Mouse (Mus musculus) liver, embryonic 15.5 days (tissue): ENCODE data around the gene U2surp. TPM values are rescaled to one million over a fixed set of nuclear protein-coding genes. Genes with fewer than 3 reads are reported as not detected.

Source experiments
- ATAC-seq: fragments of 200-750 bp; cut with Nextera tagmentation; 2 replicates; pipeline ENCODE4 v1.8.0; 2017; ENCODE audit warnings: moderate number of reproducible peaks, mild to moderate bottlenecking, moderate library complexity; ENCODE audit not compliant: insufficient read depth
- H3K27ac ChIP-seq: fragments of 300-500 bp; sonication (generic); replicated peaks from 2 replicates; pipeline ENCODE4 v1.5.1; 2015; ENCODE audit warnings: mild to moderate bottlenecking, inconsistent platforms
- H3K27me3 ChIP-seq: fragments of 300-500 bp; sonication (generic); 2 replicates; pipeline ENCODE4 v1.6.1; 2015; ENCODE audit warnings: mild to moderate bottlenecking, inconsistent platforms
- H3K36me3 ChIP-seq: fragments of 300-500 bp; sonication (generic); replicated peaks from 2 replicates; pipeline ENCODE4 v1.6.1; 2015; ENCODE audit warnings: moderate library complexity, mild to moderate bottlenecking, inconsistent platforms
- H3K4me1 ChIP-seq: fragments of 300-500 bp; sonication (generic); replicated peaks from 2 replicates; pipeline ENCODE4 v1.6.1; 2015; ENCODE audit warnings: inconsistent platforms
- H3K4me2 ChIP-seq: fragments of 300-500 bp; sonication (generic); 2 replicates; pipeline ENCODE4 v1.6.1; 2015; ENCODE audit warnings: moderate library complexity, mild to moderate bottlenecking, inconsistent platforms
- H3K4me3 ChIP-seq: fragments of 300-500 bp; sonication (generic); replicated peaks from 2 replicates; pipeline ENCODE4 v1.5.1; 2015; ENCODE audit warnings: mild to moderate bottlenecking, inconsistent platforms
- H3K9ac ChIP-seq: fragments of 300-500 bp; sonication (generic); 2 replicates; pipeline ENCODE4 v1.6.1; 2015; ENCODE audit warnings: moderate library complexity, mild to moderate bottlenecking, inconsistent platforms
- H3K9me3 ChIP-seq: fragments of 300-500 bp; sonication (generic); replicated peaks from 2 replicates; pipeline ENCODE4 v1.6.1; 2016; ENCODE audit warnings: inconsistent platforms
- WGBS: fragments of 180-500 bp; shearing (Covaris S2); methylation state at CpG from one replicate; pipeline ENCODE4 v1.1.7; 2015; ENCODE audit warnings: mixed read lengths; ENCODE audit not compliant: insufficient replicate concordance; 5-methylcytosine and 5-hydroxymethylcytosine counted together
- polyA plus RNA-seq: library from polyadenylated mRNA; unstranded; fragments of >200 nt; fragmentation: Nextera tagmentation; extraction: Ambion mirVana; gene quantifications from 2 replicates; pipeline ENCODE4 v1.2.1, GENCODE M21; 2015

Gene U2surp
- polyA plus RNA-seq, 1 experiment from 2014 or later, result 52.1 TPM

DNA sequence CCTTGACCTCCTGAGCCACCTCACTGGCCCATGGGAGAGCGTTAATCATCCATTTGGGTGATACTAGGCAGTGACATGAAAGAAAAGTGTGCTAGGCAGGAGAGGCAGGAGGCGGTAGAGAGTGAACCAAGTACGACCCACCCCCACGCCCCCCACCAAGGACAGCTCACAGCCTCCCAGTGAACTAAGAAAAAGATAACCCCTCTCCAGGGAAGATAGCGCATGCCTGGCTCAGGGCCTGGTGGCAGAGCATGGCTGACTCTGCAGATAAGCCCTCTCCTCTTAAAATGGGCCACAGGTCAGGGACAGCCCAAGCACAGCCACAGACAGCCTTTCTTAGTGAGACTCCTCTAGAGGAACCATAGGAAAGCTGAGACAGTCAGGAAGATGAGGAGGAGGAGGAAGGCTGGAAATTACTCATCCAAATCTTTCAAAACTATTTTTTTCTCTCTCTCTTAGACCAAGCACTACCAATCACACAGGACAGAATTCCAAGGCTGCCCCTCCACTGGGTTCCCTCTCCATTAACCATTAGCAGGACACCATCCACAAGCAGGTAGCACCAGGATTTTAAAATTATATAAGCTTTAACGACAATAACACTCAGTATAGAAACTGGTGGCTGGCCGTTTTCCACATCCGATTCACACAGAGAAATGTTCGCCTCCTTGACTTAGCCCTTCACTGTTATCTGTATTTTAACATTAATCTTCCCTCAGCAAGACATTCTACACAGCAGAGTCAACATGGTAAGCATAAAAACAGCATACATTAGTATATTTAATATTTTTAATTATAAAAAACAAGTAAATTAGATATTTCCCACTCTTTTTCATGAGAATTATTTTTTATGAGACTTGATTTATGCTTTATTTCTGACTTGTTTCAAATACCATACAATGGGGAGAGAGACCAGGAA lies 39.3 kb upstream of the U2surp start:
- peaks cover 96% of the 10 kb centered on the region for H3K4me1 ChIP-seq
- H3K27me3 ChIP-seq, result no peaks in the 10 kb centered on the region
- H3K36me3 ChIP-seq, result no peaks in the 10 kb centered on the region
- H3K9ac ChIP-seq, result peak overlapping the region; percentile 19; the same call in 1 of the 2 replicates
- 22% methylated on average over 9 of the region's 9 CpGs for WGBS
- no peaks in the 10 kb centered on the region for H3K9me3 ChIP-seq
- H3K4me3 ChIP-seq, result no peak overlapping the region
- ATAC-seq, result peak; percentile 68
- H3K27ac ChIP-seq, result peak overlapping the region; percentile 90
- H3K4me2 ChIP-seq, result peak overlapping the region; percentile 29; the same call in 1 of the 2 replicates

DNA sequence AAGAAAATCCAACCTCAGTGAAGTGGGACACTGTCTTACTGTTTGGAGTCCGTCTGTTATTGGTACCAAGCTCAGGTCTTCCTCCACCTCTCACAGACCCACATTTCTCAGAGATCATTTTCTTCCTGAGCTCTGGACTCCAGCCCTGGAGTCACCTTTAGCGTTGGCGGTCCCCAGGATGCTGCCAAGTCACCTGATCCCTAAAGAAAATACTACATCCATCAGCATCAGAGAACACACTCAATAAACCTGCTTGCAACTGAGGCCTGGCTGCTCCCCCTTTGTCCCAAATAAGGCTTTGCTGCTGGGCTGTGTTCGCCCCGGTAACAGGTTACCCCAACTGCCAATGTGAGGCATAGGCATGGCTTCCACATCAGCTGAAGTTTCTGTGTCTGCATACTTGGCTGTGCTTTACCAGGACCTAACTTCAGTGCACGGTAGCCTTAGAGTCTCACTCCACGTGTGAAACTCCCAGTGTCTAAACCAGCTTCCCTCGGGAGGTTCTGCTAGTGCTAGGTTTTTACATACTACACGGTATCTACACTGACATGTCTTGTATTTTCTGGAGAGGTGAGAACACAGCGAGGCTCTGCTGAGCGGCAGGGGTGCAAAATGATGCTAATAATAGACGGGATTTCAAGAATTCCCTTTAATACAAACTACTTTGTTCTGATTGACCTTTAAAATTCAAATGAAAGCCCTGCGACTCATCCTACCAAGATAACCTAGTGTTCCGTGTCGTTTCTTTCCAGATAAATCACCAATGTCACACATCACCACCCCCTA lies 38.0 kb upstream of the U2surp start:
- H3K36me3 ChIP-seq, result no peaks in the 10 kb centered on the region
- H3K9me3 ChIP-seq, result no peaks in the 10 kb centered on the region
- peak overlapping the region; percentile 78; the same call in 1 of the 2 replicates for H3K27ac ChIP-seq
- WGBS, result 67% methylated on average over 15 of the region's 15 CpGs
- peaks cover 85% of the 10 kb centered on the region for H3K4me1 ChIP-seq
- H3K27me3 ChIP-seq, result no peaks in the 10 kb centered on the region
- no peak overlapping the region for H3K4me3 ChIP-seq
- no peak for ATAC-seq
- H3K9ac ChIP-seq, result no peak overlapping the region
- no peak overlapping the region for H3K4me2 ChIP-seq

DNA sequence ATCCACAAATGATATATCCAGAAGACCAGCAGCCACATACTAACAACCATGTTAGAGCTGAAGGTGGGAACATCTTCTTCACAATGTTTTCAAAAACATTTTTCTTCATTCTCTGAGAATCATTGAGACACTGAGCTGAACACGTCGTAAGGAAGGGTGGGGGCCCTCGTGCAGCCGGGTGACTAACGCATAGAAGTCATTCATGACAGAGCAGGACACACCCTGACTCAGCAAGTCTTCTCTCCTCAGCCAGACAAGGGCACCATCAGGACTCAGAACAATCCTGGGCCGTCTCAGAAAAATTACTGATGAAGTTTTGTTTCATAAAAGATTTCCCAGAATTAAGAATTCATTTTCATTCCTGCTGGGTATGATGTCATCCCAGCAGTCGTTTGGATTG lies 34.9 kb upstream of the U2surp start:
- no peak overlapping the region for H3K9ac ChIP-seq
- 0 out of 2 replicates have a peak overlapping the region, but pooled peaks have one; percentile 51 for H3K27ac ChIP-seq
- no peaks in the 10 kb centered on the region for H3K27me3 ChIP-seq
- peak overlapping the region; percentile 37; the same call in 1 of the 2 replicates for H3K4me2 ChIP-seq
- H3K4me3 ChIP-seq, result no peak overlapping the region
- peaks cover 53% of the 10 kb centered on the region for H3K4me1 ChIP-seq
- peak; percentile 82 for ATAC-seq
- H3K36me3 ChIP-seq, result no peaks in the 10 kb centered on the region
- no peaks in the 10 kb centered on the region for H3K9me3 ChIP-seq
- 22% methylated on average over 7 of the region's 7 CpGs for WGBS

DNA sequence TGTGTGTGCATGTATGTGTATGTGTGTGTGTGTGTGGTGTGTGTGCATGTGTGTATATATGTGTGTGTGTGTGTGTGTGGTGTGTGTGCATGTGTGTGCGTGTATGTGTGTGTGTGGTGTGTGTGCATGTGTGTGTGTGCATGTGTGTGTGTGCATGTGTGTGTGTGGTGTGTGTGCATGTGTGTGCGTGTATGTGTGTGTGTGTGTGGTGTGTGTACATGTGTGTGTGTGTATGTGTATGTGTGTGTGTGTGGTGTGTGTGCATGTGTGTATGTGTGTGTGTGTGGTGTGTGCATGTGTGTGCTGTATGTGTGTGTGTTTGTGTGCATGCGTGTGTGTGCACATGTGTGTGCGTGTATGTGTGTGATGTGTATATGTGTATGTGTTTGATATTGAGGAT lies 32.8 kb upstream of the U2surp start:
- WGBS, result 81% methylated on average over 4 of the region's 4 CpGs
- H3K27me3 ChIP-seq, result no peaks in the 10 kb centered on the region
- H3K9ac ChIP-seq, result no peak overlapping the region
- peaks cover 39% of the 10 kb centered on the region for H3K4me1 ChIP-seq
- no peaks in the 10 kb centered on the region for H3K9me3 ChIP-seq
- H3K4me3 ChIP-seq, result no peak overlapping the region
- H3K4me2 ChIP-seq, result no peak overlapping the region
- H3K27ac ChIP-seq, result no peak overlapping the region
- H3K36me3 ChIP-seq, result no peaks in the 10 kb centered on the region
- ATAC-seq, result no peak

DNA sequence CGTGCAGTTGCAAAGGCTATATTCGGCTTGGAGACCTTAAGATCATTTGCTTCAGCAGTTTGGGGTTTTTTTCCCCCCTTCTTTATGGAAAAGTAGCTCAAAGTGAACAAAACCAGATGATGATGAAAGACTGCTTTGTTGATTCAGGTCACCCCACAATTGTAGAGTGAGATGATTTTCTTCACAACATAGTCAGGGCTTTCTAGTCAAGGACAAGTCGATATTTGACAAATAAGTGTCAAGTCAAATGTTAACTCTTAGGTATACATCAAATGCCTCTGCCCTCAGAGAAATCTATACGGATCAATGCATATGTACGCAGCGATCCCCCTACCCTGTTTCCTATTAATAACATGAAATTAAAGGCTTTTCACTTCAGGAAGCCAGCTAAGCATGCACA lies 30.7 kb upstream of the U2surp start:
- no peaks in the 10 kb centered on the region for H3K36me3 ChIP-seq
- no peaks in the 10 kb centered on the region for H3K9me3 ChIP-seq
- peak overlapping the region; percentile 26; the same call in 1 of the 2 replicates for H3K4me2 ChIP-seq
- no peaks in the 10 kb centered on the region for H3K27me3 ChIP-seq
- ATAC-seq, result peak; percentile 36
- H3K9ac ChIP-seq, result no peak overlapping the region
- H3K27ac ChIP-seq, result peak overlapping the region; percentile 67; the same call in 1 of the 2 replicates
- H3K4me3 ChIP-seq, result no peak overlapping the region
- peaks cover 22% of the 10 kb centered on the region for H3K4me1 ChIP-seq
- 73% methylated on average over 6 of the region's 6 CpGs for WGBS

DNA sequence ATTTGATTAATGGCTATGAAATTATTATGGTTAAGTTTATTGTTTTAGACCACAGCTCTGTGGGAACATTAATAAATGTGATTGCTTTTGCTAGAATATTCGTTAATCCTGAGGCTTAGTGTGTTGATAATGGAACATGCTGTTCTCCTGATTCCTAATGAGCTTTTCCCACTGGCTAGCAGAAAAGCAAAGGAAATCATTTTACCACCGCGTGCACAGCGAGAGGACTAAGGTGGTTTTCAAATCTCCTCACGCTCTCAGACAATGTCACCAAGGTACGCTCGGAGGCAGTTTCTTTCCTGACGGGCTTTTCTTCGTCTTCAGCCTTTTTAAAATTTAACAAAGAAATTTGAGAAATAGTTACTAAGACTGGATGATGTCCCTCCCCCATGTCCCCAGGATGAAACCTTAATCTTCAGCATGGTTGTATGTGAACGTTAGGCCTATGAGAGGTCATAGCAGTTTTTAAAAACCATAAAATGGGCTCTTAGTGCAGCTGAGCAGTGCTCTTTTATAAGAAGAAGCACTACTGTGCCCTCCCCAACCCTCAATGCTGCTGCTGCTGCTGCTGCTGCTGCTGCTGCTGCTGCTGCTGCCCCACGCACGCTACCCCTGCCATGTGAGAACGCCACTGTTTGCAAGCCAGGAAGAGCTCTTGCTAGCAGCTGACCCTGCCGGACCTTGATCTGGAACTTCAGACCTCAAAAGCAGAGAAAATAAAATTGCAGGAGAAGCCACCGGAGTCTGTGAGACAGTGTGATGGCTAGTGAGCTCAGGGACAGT lies 30.0 kb upstream of the U2surp start:
- Histone ChIP-seq H3K4me1 (peaks cover 15% of the 10 kb centered on the region), H3K27ac (peak overlapping the region; percentile 67), H3K4me3 (no peak overlapping the region), H3K36me3 (no peaks in the 10 kb centered on the region), H3K9ac (no peak overlapping the region), H3K9me3 (no peaks in the 10 kb centered on the region), H3K4me2 (peak overlapping the region; percentile 26; the same call in 1 of the 2 replicates), H3K27me3 (no peaks in the 10 kb centered on the region)
- ATAC-seq, result no peak
- WGBS, result 72% methylated on average over 15 of the region's 15 CpGs

DNA sequence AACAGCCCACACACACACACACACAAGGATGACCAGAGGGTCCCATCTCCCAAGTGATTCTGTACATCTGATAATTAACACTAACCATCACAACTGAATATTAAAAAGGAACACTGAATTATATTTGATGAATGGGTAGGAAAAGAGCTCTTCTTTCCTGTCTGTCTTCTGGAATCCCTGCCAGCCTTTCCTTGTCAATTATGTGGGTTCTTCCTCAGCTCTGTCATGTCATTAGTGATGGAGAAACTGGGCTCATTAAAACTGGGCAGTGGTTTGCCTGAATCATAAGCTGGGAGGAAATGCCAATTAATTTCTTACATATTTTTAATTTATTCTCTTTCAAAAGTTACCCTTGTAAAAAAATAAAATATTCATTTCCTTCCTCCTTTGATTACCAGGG lies 29.4 kb upstream of the U2surp start:
- ATAC-seq, result no peak
- H3K4me1 ChIP-seq, result peaks cover 9% of the 10 kb centered on the region
- no peak overlapping the region for H3K9ac ChIP-seq
- no peak overlapping the region for H3K4me3 ChIP-seq
- H3K4me2 ChIP-seq, result no peak overlapping the region
- H3K27ac ChIP-seq, result peak overlapping the region; percentile 15; the same call in 1 of the 2 replicates
- no peaks in the 10 kb centered on the region for H3K36me3 ChIP-seq
- H3K27me3 ChIP-seq, result no peaks in the 10 kb centered on the region
- no peaks in the 10 kb centered on the region for H3K9me3 ChIP-seq

DNA sequence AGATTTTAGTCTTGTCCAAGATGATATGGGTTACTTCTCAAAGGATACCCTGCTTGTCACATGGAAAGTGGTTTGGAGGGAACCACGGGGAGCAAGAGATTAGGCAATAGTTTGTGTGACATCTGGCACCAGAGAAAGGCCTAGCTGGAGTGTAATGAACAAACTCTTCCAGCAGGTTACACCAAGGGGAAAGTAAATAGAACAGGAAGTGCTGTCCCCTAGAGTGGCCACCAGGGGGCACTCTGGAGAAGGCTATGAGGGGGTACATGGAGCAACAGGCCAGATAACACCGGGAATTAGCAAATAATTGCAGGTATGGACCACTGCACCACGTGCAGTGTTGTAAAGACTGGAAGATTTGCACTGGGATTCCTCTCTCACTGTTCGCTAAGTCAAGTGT lies 28.7 kb upstream of the U2surp start:
- Histone ChIP-seq H3K4me1 (peaks cover 6% of the 10 kb centered on the region), H3K27me3 (no peaks in the 10 kb centered on the region), H3K27ac (peak overlapping the region; percentile 15; the same call in 1 of the 2 replicates), H3K9me3 (no peaks in the 10 kb centered on the region), H3K4me2 (no peak overlapping the region), H3K36me3 (no peaks in the 10 kb centered on the region), H3K4me3 (no peak overlapping the region), H3K9ac (no peak overlapping the region)
- 32% methylated on average over 4 of the region's 4 CpGs for WGBS
- ATAC-seq, result peak; percentile 53; the same call in 1 of the 2 replicates

DNA sequence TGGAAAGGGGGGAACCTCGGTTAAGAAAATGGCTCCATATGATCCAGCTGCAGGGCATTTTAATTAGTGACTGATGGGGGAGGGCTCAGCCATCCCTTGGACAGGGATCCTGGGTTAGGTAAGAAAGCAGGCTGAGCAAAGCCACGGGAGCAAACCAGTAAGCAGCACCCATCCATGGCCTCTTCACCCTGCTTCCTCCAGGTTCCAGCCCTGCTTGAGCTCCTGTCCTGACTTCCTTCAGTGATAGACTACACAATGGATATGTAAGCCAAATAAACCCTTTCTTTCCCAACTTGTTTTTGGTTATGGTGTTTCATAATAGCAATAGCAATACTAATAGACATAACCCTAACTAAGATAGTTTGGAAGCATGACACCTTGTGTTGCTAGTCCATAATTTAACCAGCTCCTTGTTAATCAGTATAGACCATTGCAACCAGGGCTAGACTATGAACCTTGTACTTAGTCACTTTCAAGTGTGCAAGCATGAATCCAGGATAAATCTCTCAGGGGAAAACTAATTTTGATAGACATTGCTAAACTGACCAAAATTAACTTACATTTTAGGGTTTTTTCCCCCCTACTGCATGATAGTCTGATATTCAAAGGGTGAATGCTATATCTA lies 27.5 kb upstream of the U2surp start:
- ATAC-seq, result no peak
- WGBS, result 49% methylated on average over 2 of the region's 2 CpGs
- no peak overlapping the region for H3K9ac ChIP-seq
- no peak overlapping the region for H3K4me2 ChIP-seq
- H3K27ac ChIP-seq, result no peak overlapping the region
- peaks cover 6% of the 10 kb centered on the region; the same call in 1 of the 2 replicates for H3K4me1 ChIP-seq
- no peak overlapping the region for H3K4me3 ChIP-seq
- no peaks in the 10 kb centered on the region for H3K27me3 ChIP-seq
- H3K9me3 ChIP-seq, result no peaks in the 10 kb centered on the region
- H3K36me3 ChIP-seq, result no peaks in the 10 kb centered on the region

DNA sequence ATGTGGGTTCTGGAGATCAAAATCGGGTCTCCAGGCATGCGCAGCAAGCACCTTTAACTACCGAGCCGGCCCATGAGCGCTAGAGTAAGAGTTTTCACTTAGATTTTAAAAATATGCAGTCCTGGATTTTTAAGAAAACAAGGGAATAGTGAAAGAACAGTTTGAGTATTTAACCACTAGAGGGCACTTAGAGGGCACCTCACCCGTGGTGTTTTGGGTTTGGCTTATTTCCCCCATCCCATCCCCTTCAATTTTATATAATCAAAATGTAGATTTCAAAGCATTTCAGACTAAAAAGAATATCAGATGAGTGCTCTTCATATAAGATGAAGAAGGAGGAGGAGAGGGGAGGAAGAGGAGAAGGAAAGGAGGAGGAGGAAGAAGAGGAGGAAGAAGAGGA lies 22.0 kb upstream of the U2surp start:
- 33% methylated on average over 6 of the region's 6 CpGs for WGBS
- ATAC-seq, result no peak

More for the DNA sequence above, 22.0 kb upstream of the U2surp start:
- H3K27me3 ChIP-seq, result no peaks in the 10 kb centered on the region
- no peaks in the 10 kb centered on the region for H3K4me1 ChIP-seq
- no peaks in the 10 kb centered on the region for H3K36me3 ChIP-seq
- H3K9me3 ChIP-seq, result no peaks in the 10 kb centered on the region
- no peak overlapping the region for H3K4me3 ChIP-seq
- no peak overlapping the region for H3K9ac ChIP-seq
- H3K27ac ChIP-seq, result no peak overlapping the region
- no peak overlapping the region for H3K4me2 ChIP-seq
